Mouse (Mus musculus) bone marrow, adult 2 months (tissue): ENCODE data around the gene Erv3.

Experiments
- CTCF ChIP-seq: fragments of 200-500 bp; IDR thresholded peaks from 2 replicates; pipeline ENCODE4 v1.5.1; 2011; ENCODE audit warnings: low read length, control low read depth; ENCODE audit not compliant: control insufficient read depth, insufficient read depth
- POLR2A ChIP-seq: fragments of 200-500 bp; IDR thresholded peaks from 2 replicates; pipeline ENCODE4 v1.6.1; 2011; ENCODE audit warnings: low read depth, mild to moderate bottlenecking, control low read depth, low read length, borderline replicate concordance; ENCODE audit not compliant: control insufficient read depth

- TF ChIP-seq POLR2A (no peak), CTCF (no peak)
These were observed 8.0 kb downstream of the Erv3 start for GRCm38 (mm10) chr2:131851333-131852092.
